Comparison of ENCODE assay signal across 8 mouse cellular contexts in genomic region chr3:96170976-96171545, GRCm38 (mm10). TPM values are rescaled to one million over a fixed set of nuclear protein-coding genes. Genes with fewer than 3 reads are reported as not detected.
DNase-seq lines count a peak whose midpoint lies in the region; ATAC-seq and TF ChIP-seq lines count a peak whose summit lies in the region.

No protein-coding gene starts in this region.

- H3K9me3 ChIP-seq in kidney, postnatal 0 days (replicated peaks; ENCODE audit: low read length): no peaks in the 10 kb centered on the region
- no peaks in the 10 kb centered on the region for H3K9me3 ChIP-seq in embryonic facial prominence, embryonic 11.5 days (replicated peaks; ENCODE audit: control insufficient read depth, low read length)
- no peaks in the 10 kb centered on the region for H3K9me3 ChIP-seq in intestine, postnatal 0 days (ENCODE audit: control insufficient read depth)

- peak; percentile 24 for DNase-seq in kidney, postnatal 0 days (ENCODE audit: low spot score)
- DNase-seq in kidney, adult 11 months: no peak
- no peak for DNase-seq in embryonic facial prominence, embryonic 11.5 days (ENCODE audit: low spot score)
- DNase-seq in left cerebral cortex, adult 9 months (ENCODE audit: low spot score in 2 of 2): no peak
- no peak for DNase-seq in gastrocnemius, postnatal 25 days
- no peak for DNase-seq in urinary bladder, postnatal 36 days (ENCODE audit: low spot score in 2 of 2)

- peak overlapping the region; percentile 99 for H3K27ac ChIP-seq in kidney, postnatal 0 days
- H3K27ac ChIP-seq in embryonic facial prominence, embryonic 11.5 days (replicated peaks; ENCODE audit: low read depth, low read length): no peak overlapping the region
- H3K27ac ChIP-seq in intestine, postnatal 0 days (ENCODE audit: low read depth, low read length): peak overlapping the region; percentile 98
- peak overlapping the region; percentile 99; the same call in 1 of the 2 replicates for H3K27ac ChIP-seq in small intestine, adult 2 months (ENCODE audit: insufficient read depth, low read depth, low read length)

- H3K4me2 ChIP-seq in kidney, postnatal 0 days (ENCODE audit: low read length): peak overlapping the region; percentile 93
- peak overlapping the region; percentile 74 for H3K4me2 ChIP-seq in embryonic facial prominence, embryonic 11.5 days (ENCODE audit: low read depth, low read length)
- peak overlapping the region; percentile 90 for H3K4me2 ChIP-seq in intestine, postnatal 0 days (replicated peaks; ENCODE audit: low read depth)

- peaks cover 15% of the 10 kb centered on the region; the same call in 1 of the 2 replicates for H3K36me3 ChIP-seq in kidney, postnatal 0 days (ENCODE audit: insufficient read depth, low read length)
- H3K36me3 ChIP-seq in embryonic facial prominence, embryonic 11.5 days (replicated peaks; ENCODE audit: control insufficient read depth, insufficient read depth, low read depth, low read length): no peaks in the 10 kb centered on the region
- H3K36me3 ChIP-seq in intestine, postnatal 0 days (ENCODE audit: control insufficient read depth, insufficient read depth): peaks cover 43% of the 10 kb centered on the region
- peaks cover 34% of the 10 kb centered on the region for H3K36me3 ChIP-seq in small intestine, adult 2 months (ENCODE audit: control insufficient read depth, insufficient read depth, low read length)

- H3K9ac ChIP-seq in kidney, postnatal 0 days (ENCODE audit: low read depth, low read length): peak overlapping the region; percentile 81
- peak overlapping the region; percentile 89; the same call in 1 of the 2 replicates for H3K9ac ChIP-seq in embryonic facial prominence, embryonic 11.5 days (replicated peaks; ENCODE audit: low read length)
- H3K9ac ChIP-seq in intestine, postnatal 0 days (ENCODE audit: low read depth, low read length): peak overlapping the region; percentile 76; the same call in 1 of the 2 replicates

- peak overlapping the region; percentile 98 for H3K4me3 ChIP-seq in kidney, postnatal 0 days (replicated peaks; ENCODE audit: low read depth, low read length)
- peak overlapping the region; percentile 87; the same call in 1 of the 2 replicates for H3K4me3 ChIP-seq in embryonic facial prominence, embryonic 11.5 days (ENCODE audit: low read depth, low read length)
- H3K4me3 ChIP-seq in intestine, postnatal 0 days (ENCODE audit: low read depth, low read length): peak overlapping the region; percentile 79
- H3K4me3 ChIP-seq in small intestine, adult 2 months (ENCODE audit: low read depth, low read length): no peak overlapping the region

- WGBS in kidney, postnatal 0 days: 50% methylated on average over 10 of the region's 10 CpGs
- 67% methylated on average over 10 of the region's 10 CpGs for WGBS in embryonic facial prominence, embryonic 11.5 days
- whole genome bisulfite sequencing in intestine, postnatal 0 days: 49% methylated on average over 10 of the region's 10 CpGs
- 58% methylated on average over 10 of the region's 10 CpGs for WGBS in small intestine, adult 2 months

- no peaks in the 10 kb centered on the region for H3K27me3 ChIP-seq in kidney, postnatal 0 days (ENCODE audit: insufficient read depth, low read length)
- H3K27me3 ChIP-seq in embryonic facial prominence, embryonic 11.5 days (ENCODE audit: control insufficient read depth, insufficient read depth, low read length): no peaks in the 10 kb centered on the region
- H3K27me3 ChIP-seq in intestine, postnatal 0 days (replicated peaks; ENCODE audit: control insufficient read depth, insufficient read depth, low read length): no peaks in the 10 kb centered on the region
- H3K27me3 ChIP-seq in small intestine, adult 2 months (ENCODE audit: control insufficient read depth, insufficient read depth, low read length): no peaks in the 10 kb centered on the region

- peaks cover 20% of the 10 kb centered on the region for H3K4me1 ChIP-seq in kidney, postnatal 0 days (replicated peaks; ENCODE audit: insufficient read depth, low read length)
- no peaks in the 10 kb centered on the region for H3K4me1 ChIP-seq in embryonic facial prominence, embryonic 11.5 days (ENCODE audit: control insufficient read depth, insufficient read depth, low read length)
- peaks cover 6% of the 10 kb centered on the region; the same call in 1 of the 2 replicates for H3K4me1 ChIP-seq in intestine, postnatal 0 days (replicated peaks; ENCODE audit: control insufficient read depth, insufficient read depth, low read length)
- H3K4me1 ChIP-seq in small intestine, adult 2 months (ENCODE audit: control insufficient read depth, insufficient read depth, insufficient read length, low read length): peaks cover 10% of the 10 kb centered on the region; the same call in 1 of the 2 replicates

- ATAC-seq in kidney, postnatal 0 days (replicated peaks; ENCODE audit: low FRiP score, low read depth): no peak
- no peak for ATAC-seq in embryonic facial prominence, embryonic 11.5 days (replicated peaks; ENCODE audit: insufficient number of reproducible peaks, low FRiP score, low TSS enrichment, low read depth)
- ATAC-seq in intestine, postnatal 0 days: no peak

- no peak for TF ChIP-seq CTCF in kidney, postnatal 0 days (IDR thresholded peaks at IDR 0.05; ENCODE audit: low read depth)
- no peak for TF ChIP-seq CTCF in intestine, postnatal 0 days (IDR thresholded peaks at IDR 0.05; ENCODE audit: low read depth)
- TF ChIP-seq CTCF in small intestine, adult 2 months (IDR thresholded peaks at IDR 0.05; ENCODE audit: extremely low read depth, insufficient read length, insufficient replicate concordance, low read depth, low read length): no peak; the same call in 1 of the 2 replicates

- TF ChIP-seq POLR2A in small intestine, adult 2 months (IDR thresholded peaks at IDR 0.05; ENCODE audit: low read depth, low read length): no peak

RNA-seq across cellular contexts. Expression of gene Sf3b4, which starts 1.1 kb away (rescaled TPM):
- 128 and 138 TPM in 2 replicates for polyA plus RNA-seq in kidney, postnatal 0 days (2015; fragmentation: Nextera tagmentation; extraction: Ambion mirVana)
- polyA plus RNA-seq in embryonic facial prominence, embryonic 11.5 days (2014; fragmentation: Nextera tagmentation; extraction: Ambion mirVana): 212 and 232 TPM in 2 replicates
- polyA plus RNA-seq in intestine, postnatal 0 days (2015; fragmentation: Nextera tagmentation; extraction: Ambion mirVana): 63.5 and 66.8 TPM in 2 replicates
- 42.2 and 73.2 TPM in 2 replicates for polyA plus RNA-seq in small intestine, adult 2 months (2012; rRNA removed)
- 10 to 100 TPM in 1 of 2 experiments, 1 to 10 TPM in 1; 8.8 to 10.3 TPM for total RNA-seq in gastrocnemius, postnatal 25 days (2021)

RNA-seq across cellular contexts. Expression of gene Mtmr11, which starts 9.3 kb away (rescaled TPM):
- 27.1 and 35.0 TPM in 2 replicates for polyA plus RNA-seq in kidney, postnatal 0 days (2015; fragmentation: Nextera tagmentation; extraction: Ambion mirVana)
- 25.0 and 28.4 TPM in 2 replicates for polyA plus RNA-seq in embryonic facial prominence, embryonic 11.5 days (2014; fragmentation: Nextera tagmentation; extraction: Ambion mirVana)
- polyA plus RNA-seq in intestine, postnatal 0 days (2015; fragmentation: Nextera tagmentation; extraction: Ambion mirVana): 28.7 and 34.5 TPM in 2 replicates
- 5.0 and 64.6 TPM in 2 replicates for polyA plus RNA-seq in small intestine, adult 2 months (2012; rRNA removed)
- total RNA-seq in gastrocnemius, postnatal 25 days (2021): 1 to 10 TPM; 2.5 to 4.1 TPM

RNA-seq across cellular contexts. Expression of gene Sv2a, which starts 9.9 kb away (rescaled TPM):
- polyA plus RNA-seq in kidney, postnatal 0 days (2015; fragmentation: Nextera tagmentation; extraction: Ambion mirVana): 9.4 and 12.2 TPM in 2 replicates
- 4.3 and 4.8 TPM in 2 replicates for polyA plus RNA-seq in embryonic facial prominence, embryonic 11.5 days (2014; fragmentation: Nextera tagmentation; extraction: Ambion mirVana)
- polyA plus RNA-seq in intestine, postnatal 0 days (2015; fragmentation: Nextera tagmentation; extraction: Ambion mirVana): 2.3 and 3.5 TPM in 2 replicates
- polyA plus RNA-seq in small intestine, adult 2 months (2012; rRNA removed): 0.85 and 1.4 TPM in 2 replicates
- 1 to 10 TPM in 1 of 2 experiments, under 1 TPM in 1; 0.92 to 1.3 TPM for total RNA-seq in gastrocnemius, postnatal 25 days (2021)

RNA-seq across cellular contexts. Expression of gene Bola1, which starts 48.4 kb away (rescaled TPM):
- 66.4 and 70.5 TPM in 2 replicates for polyA plus RNA-seq in kidney, postnatal 0 days (2015; fragmentation: Nextera tagmentation; extraction: Ambion mirVana)
- 59.4 and 61.9 TPM in 2 replicates for polyA plus RNA-seq in embryonic facial prominence, embryonic 11.5 days (2014; fragmentation: Nextera tagmentation; extraction: Ambion mirVana)
- polyA plus RNA-seq in intestine, postnatal 0 days (2015; fragmentation: Nextera tagmentation; extraction: Ambion mirVana): 56.4 and 60.7 TPM in 2 replicates
- 62.0 and 66.0 TPM in 2 replicates for polyA plus RNA-seq in small intestine, adult 2 months (2012; rRNA removed)
- 10 to 100 TPM; 22.4 to 28.2 TPM for total RNA-seq in gastrocnemius, postnatal 25 days (2021)

RNA-seq across cellular contexts. Expression of gene Hist2h2ab, which starts 48.6 kb away (rescaled TPM):
- not detected in 2 replicates for polyA plus RNA-seq in kidney, postnatal 0 days (2015; fragmentation: Nextera tagmentation; extraction: Ambion mirVana)
- 1.5 TPM in 1 of 2 replicates, not detected in the other for polyA plus RNA-seq in embryonic facial prominence, embryonic 11.5 days (2014; fragmentation: Nextera tagmentation; extraction: Ambion mirVana)
- 0.42 TPM in 1 of 2 replicates, not detected in the other for polyA plus RNA-seq in intestine, postnatal 0 days (2015; fragmentation: Nextera tagmentation; extraction: Ambion mirVana)
- polyA plus RNA-seq in small intestine, adult 2 months (2012; rRNA removed): 3.4 and 9.2 TPM in 2 replicates
- total RNA-seq in gastrocnemius, postnatal 25 days (2021): 1 to 10 TPM; 1.7 TPM
